Mouse (Mus musculus) heart, embryonic 12.5 days (tissue): ENCODE measurements at regions not wholly inside any gene's neighbourhood (a gene's known extent, or its start where the extent isn't known, plus 50 kb on each side); places are given as distances from the start of the nearest gene placed in this dataset.

Experiments used
- ATAC-seq: fragments of 200-750 bp; cut with Nextera tagmentation; 2 replicates; pipeline ENCODE4 v1.8.0; 2017; ENCODE audit warnings: moderate TSS enrichment, moderate library complexity; ENCODE audit not compliant: insufficient number of reproducible peaks, low FRiP score
- H3K27ac ChIP-seq: fragments of 300-500 bp; sonication (generic); 2 replicates; pipeline ENCODE4 v1.5.1; 2016; ENCODE audit warnings: mild to moderate bottlenecking, moderate library complexity; ENCODE audit not compliant: poor library complexity, severe bottlenecking
- H3K27me3 ChIP-seq: fragments of 300-500 bp; sonication (generic); replicated peaks from 2 replicates; pipeline ENCODE4 v1.6.1; 2016; ENCODE audit warnings: mild to moderate bottlenecking, moderate library complexity
- H3K36me3 ChIP-seq: fragments of 300-500 bp; sonication (generic); 2 replicates; pipeline ENCODE4 v1.6.1; 2016; ENCODE audit warnings: mild to moderate bottlenecking, moderate library complexity
- H3K4me1 ChIP-seq: fragments of 300-500 bp; sonication (generic); replicated peaks from 2 replicates; pipeline ENCODE4 v1.6.1; 2016; ENCODE audit warnings: mild to moderate bottlenecking
- H3K4me2 ChIP-seq: fragments of 300-500 bp; sonication (generic); 2 replicates; pipeline ENCODE4 v1.6.1; 2016; ENCODE audit warnings: mild to moderate bottlenecking, moderate library complexity
- H3K4me3 ChIP-seq: fragments of 300-500 bp; sonication (generic); 2 replicates; pipeline ENCODE4 v1.5.1; 2016; ENCODE audit warnings: mild to moderate bottlenecking
- H3K9ac ChIP-seq: fragments of 300-500 bp; sonication (generic); 2 replicates; pipeline ENCODE4 v1.6.1; 2016; ENCODE audit warnings: mild to moderate bottlenecking, moderate library complexity
- H3K9me3 ChIP-seq: fragments of 300-500 bp; sonication (generic); replicated peaks from 2 replicates; pipeline ENCODE4 v1.6.1; 2016; ENCODE audit warnings: mild to moderate bottlenecking, moderate library complexity
- whole genome bisulfite sequencing: fragments of 180-500 bp; shearing (Covaris S2); methylation state at CpG from one replicate; pipeline ENCODE4 v1.1.7; 2016; 5-methylcytosine and 5-hydroxymethylcytosine counted together

DNA sequence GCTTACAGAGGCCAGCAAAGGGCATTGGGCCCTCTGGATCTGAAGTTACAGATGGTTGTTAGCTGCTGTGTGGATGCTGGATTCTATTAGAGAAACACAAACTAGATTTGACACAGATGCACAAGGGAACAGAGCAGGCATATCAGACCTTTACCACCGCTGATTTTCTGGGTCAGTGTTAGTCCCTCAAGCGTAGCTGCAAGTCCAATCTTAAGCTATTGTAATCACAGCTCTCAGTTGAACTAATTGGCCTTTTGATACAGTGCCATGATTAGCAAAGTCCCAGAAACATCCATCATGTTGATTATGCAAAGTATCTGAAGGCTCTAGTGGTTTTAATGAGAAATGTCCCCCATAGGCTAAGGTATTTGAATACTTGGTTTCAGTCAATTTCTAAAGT, 54.2 kb upstream of the Plppr5 start:
- 63% methylated on average over 2 of the region's 2 CpGs for WGBS
- Histone ChIP-seq H3K4me2 (no peak overlapping the region), H3K9ac (no peak overlapping the region), H3K27ac (no peak overlapping the region), H3K9me3 (no peaks in the 10 kb centered on the region), H3K4me3 (no peak overlapping the region), H3K36me3 (no peaks in the 10 kb centered on the region), H3K27me3 (no peaks in the 10 kb centered on the region), H3K4me1 (no peaks in the 10 kb centered on the region; the same call in 1 of the 2 replicates)
- ATAC-seq, result no peak

DNA sequence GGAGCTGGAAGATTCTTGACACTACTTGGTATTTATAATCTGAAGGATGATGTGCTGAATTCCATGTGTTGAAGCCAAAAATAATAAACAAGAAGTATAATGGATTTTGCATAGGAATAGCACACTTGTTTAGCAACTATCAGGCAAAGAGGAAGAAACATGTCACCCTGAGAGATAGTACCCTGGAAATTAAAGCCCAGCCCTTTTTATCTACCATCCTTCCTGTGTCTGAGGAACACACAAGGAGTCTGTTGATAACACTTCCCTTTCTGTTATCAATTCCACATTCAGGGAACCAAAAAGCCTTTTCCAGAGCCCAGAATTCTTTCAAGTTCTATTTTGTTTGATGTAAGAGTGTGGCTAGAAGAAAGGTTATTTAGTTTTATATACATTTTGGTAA, 66.5 kb upstream of the Plppr5 start:
- ATAC-seq, result peak; percentile 53; the same call in 1 of the 2 replicates

GRCm38 (mm10) chr3:117506151-117506723, 68.4 kb upstream of the Plppr5 start:
- no peak overlapping the region for H3K9ac ChIP-seq
- H3K9me3 ChIP-seq, result no peaks in the 10 kb centered on the region
- no peak for ATAC-seq
- no peak overlapping the region for H3K4me2 ChIP-seq
- H3K4me1 ChIP-seq, result no peaks in the 10 kb centered on the region
- no peak overlapping the region for H3K27ac ChIP-seq
- no peaks in the 10 kb centered on the region for H3K36me3 ChIP-seq
- WGBS, result 80% methylated on average over 1 of the region's 1 CpGs
- H3K4me3 ChIP-seq, result no peak overlapping the region
- no peaks in the 10 kb centered on the region for H3K27me3 ChIP-seq

More for the DNA sequence above, 66.5 kb upstream of the Plppr5 start:
- Histone ChIP-seq H3K36me3 (no peaks in the 10 kb centered on the region), H3K4me1 (no peaks in the 10 kb centered on the region), H3K4me2 (no peak overlapping the region), H3K27me3 (no peaks in the 10 kb centered on the region), H3K9ac (no peak overlapping the region), H3K4me3 (no peak overlapping the region), H3K27ac (no peak overlapping the region), H3K9me3 (no peaks in the 10 kb centered on the region)

DNA sequence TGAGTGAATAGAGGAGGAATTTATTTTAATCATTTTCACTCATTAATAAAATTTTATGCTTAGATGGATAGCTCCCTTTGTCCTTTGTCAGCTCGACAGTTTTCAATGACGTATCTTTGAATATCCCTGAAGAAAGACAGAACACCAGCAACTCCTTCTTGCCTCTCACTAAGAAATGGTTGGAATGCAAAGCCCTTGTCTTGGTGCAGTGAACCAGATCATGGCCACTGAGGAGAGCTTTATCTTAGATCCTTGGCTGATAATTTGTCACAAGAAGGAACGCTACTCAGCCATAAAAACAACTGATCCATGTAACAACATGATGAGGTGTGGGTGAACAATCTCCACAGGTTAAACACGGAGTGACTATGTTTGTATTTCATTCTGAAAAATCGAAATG, 73.5 kb upstream of the Plppr5 start:
- no peak overlapping the region for H3K4me2 ChIP-seq
- H3K9me3 ChIP-seq, result no peaks in the 10 kb centered on the region
- H3K4me3 ChIP-seq, result no peak overlapping the region
- H3K36me3 ChIP-seq, result no peaks in the 10 kb centered on the region
- no peak overlapping the region for H3K9ac ChIP-seq
- no peaks in the 10 kb centered on the region for H3K4me1 ChIP-seq
- H3K27ac ChIP-seq, result no peak overlapping the region
- 47% methylated on average over 5 of the region's 5 CpGs for WGBS
- ATAC-seq, result no peak
- no peaks in the 10 kb centered on the region for H3K27me3 ChIP-seq

GRCm38 (mm10) chr3:117498138-117498897, 76.3 kb upstream of the Plppr5 start:
- H3K4me1 ChIP-seq, result no peaks in the 10 kb centered on the region
- no peak overlapping the region for H3K27ac ChIP-seq
- 83% methylated on average over 5 of the region's 5 CpGs for WGBS
- no peak overlapping the region for H3K4me2 ChIP-seq
- no peak for ATAC-seq
- no peaks in the 10 kb centered on the region for H3K27me3 ChIP-seq
- no peaks in the 10 kb centered on the region for H3K9me3 ChIP-seq
- H3K4me3 ChIP-seq, result no peak overlapping the region
- H3K36me3 ChIP-seq, result no peaks in the 10 kb centered on the region
- H3K9ac ChIP-seq, result no peak overlapping the region

DNA sequence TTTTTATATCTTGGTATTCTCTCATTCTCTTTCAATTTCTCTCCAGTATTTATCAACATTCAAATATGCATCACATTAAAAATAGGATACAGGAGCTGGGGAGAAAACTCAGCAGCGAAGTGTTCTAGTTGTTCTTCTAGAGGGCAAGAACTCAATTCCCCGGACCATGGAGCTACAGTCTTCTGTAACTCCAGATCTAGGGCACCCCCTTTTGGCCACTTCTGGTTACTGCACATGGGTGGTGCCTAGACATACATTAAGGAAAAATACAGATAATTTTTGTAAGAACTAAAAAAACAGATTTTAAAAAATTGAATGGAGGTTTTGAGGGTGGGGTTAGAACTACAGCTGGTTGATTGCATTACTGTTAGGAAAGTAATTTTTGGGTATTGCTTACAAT, 80.5 kb upstream of the Plppr5 start:
- H3K36me3 ChIP-seq, result no peaks in the 10 kb centered on the region
- H3K4me3 ChIP-seq, result no peak overlapping the region
- no peak overlapping the region for H3K4me2 ChIP-seq
- no peak overlapping the region for H3K27ac ChIP-seq
- ATAC-seq, result no peak
- peaks cover 3% of the 10 kb centered on the region for H3K9me3 ChIP-seq
- no peaks in the 10 kb centered on the region for H3K4me1 ChIP-seq
- 48% methylated on average over 2 of the region's 2 CpGs for WGBS
- H3K9ac ChIP-seq, result no peak overlapping the region
- H3K27me3 ChIP-seq, result no peaks in the 10 kb centered on the region

- ATAC-seq, result no peak
- 76% methylated on average over 11 of the region's 11 CpGs for WGBS
- peaks cover 3% of the 10 kb centered on the region for H3K9me3 ChIP-seq
Observed at GRCm38 (mm10) chr3:117487281-117488027, 87.2 kb upstream of the Plppr5 start.

GRCm38 (mm10) chr3:117486351-117486750, 88.3 kb upstream of the Plppr5 start:
- Histone ChIP-seq H3K27me3 (no peaks in the 10 kb centered on the region), H3K9ac (no peak overlapping the region), H3K27ac (no peak overlapping the region), H3K4me1 (no peaks in the 10 kb centered on the region), H3K9me3 (peaks cover 3% of the 10 kb centered on the region), H3K36me3 (no peaks in the 10 kb centered on the region), H3K4me3 (no peak overlapping the region), H3K4me2 (no peak overlapping the region)
- ATAC-seq, result no peak
- 73% methylated on average over 2 of the region's 2 CpGs for WGBS

More at GRCm38 (mm10) chr3:117487281-117488027, 87.2 kb upstream of the Plppr5 start:
- no peak overlapping the region for H3K9ac ChIP-seq
- H3K4me3 ChIP-seq, result no peak overlapping the region
- H3K27me3 ChIP-seq, result no peaks in the 10 kb centered on the region
- H3K4me2 ChIP-seq, result no peak overlapping the region
- no peak overlapping the region for H3K27ac ChIP-seq
- no peaks in the 10 kb centered on the region for H3K36me3 ChIP-seq
- no peaks in the 10 kb centered on the region for H3K4me1 ChIP-seq

DNA sequence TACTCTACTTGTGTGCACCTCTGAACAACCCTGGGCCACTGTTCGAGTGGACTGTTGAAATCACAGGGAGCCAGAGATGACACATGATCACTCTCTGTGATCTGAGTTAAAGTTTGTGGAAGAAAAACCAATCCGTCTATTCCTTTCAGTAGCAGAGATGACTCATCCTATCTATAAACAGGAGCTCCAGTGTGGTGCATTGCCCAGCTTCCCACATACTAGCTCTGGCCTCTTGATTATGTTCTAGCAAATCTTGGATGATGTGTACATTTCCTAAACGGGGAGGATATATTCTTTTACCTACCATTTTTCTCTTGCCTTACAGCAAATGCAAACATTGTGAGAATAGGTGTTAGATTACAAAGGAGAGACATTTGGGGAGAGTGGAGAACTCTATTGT, 94.5 kb upstream of the Plppr5 start:
- H3K36me3 ChIP-seq, result no peaks in the 10 kb centered on the region
- H3K4me2 ChIP-seq, result no peak overlapping the region
- H3K9me3 ChIP-seq, result no peaks in the 10 kb centered on the region
- no peak overlapping the region for H3K4me3 ChIP-seq
- H3K27me3 ChIP-seq, result no peaks in the 10 kb centered on the region
- ATAC-seq, result no peak
- no peak overlapping the region for H3K9ac ChIP-seq
- H3K4me1 ChIP-seq, result no peaks in the 10 kb centered on the region
- no peak overlapping the region for H3K27ac ChIP-seq
- 55% methylated on average over 3 of the region's 3 CpGs for whole genome bisulfite sequencing

GRCm38 (mm10) chr3:117459507-117459906, 98.8 kb upstream of the Plppr4 start:
- no peaks in the 10 kb centered on the region for H3K4me1 ChIP-seq
- no peaks in the 10 kb centered on the region for H3K27me3 ChIP-seq
- no peak overlapping the region for H3K27ac ChIP-seq
- H3K9me3 ChIP-seq, result no peaks in the 10 kb centered on the region
- H3K9ac ChIP-seq, result no peak overlapping the region
- no peak overlapping the region for H3K4me2 ChIP-seq
- ATAC-seq, result no peak
- H3K36me3 ChIP-seq, result no peaks in the 10 kb centered on the region
- H3K4me3 ChIP-seq, result no peak overlapping the region
- WGBS, result 89% methylated on average over 2 of the region's 2 CpGs

DNA sequence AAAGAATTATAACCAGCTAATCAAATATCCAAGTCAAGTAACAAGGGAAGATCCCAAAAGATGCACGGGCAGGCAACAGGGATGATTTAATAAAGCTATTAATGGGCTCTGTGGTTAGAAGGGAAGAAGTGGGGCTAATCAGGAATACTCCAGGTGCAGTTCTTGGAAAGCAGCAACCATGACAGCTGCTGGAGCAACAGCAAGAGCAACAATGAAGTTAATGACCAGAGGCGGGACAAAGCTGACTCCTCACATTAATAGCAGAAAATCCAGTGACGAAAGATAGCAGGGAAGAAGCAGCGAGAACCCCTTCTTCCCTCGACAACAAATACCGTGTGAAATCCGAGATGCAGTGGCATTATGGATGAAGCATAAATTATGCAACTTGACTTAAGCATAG, 89.9 kb upstream of the Plppr4 start:
- no peak overlapping the region for H3K4me3 ChIP-seq
- H3K27me3 ChIP-seq, result no peaks in the 10 kb centered on the region
- no peak overlapping the region for H3K27ac ChIP-seq
- 83% methylated on average over 7 of the region's 7 CpGs for WGBS
- no peaks in the 10 kb centered on the region for H3K36me3 ChIP-seq
- no peak overlapping the region for H3K9ac ChIP-seq
- no peak for ATAC-seq
- H3K4me2 ChIP-seq, result no peak overlapping the region
- no peaks in the 10 kb centered on the region for H3K4me1 ChIP-seq
- H3K9me3 ChIP-seq, result no peaks in the 10 kb centered on the region
